Mouse (Mus musculus) left cerebral cortex, postnatal 25 days (tissue): ENCODE results near the gene Olfm2. TPM values are rescaled to one million over a fixed set of nuclear protein-coding genes. Genes with fewer than 3 reads are reported as not detected.
A peak's percentile ranks its signal among the peaks of the same experiment; 100 is the strongest.
"Not testable (repeated sequence)": the region's sequence is repeated elsewhere in the genome, so short reads cannot be mapped to it uniquely, and the experiment has no call there.

Experiments
- DNase-seq, 2 experiments: peaks; one replicate each; pipeline ENCODE4 v3.0.0; 2022; ENCODE audit warnings: low spot score in 2 of 2, mixed read lengths in 1 of 2
- intact Hi-C: fragments of 180-260 bp; cut with DNase I; formaldehyde crosslinking; loops from one replicate; pipeline ENCODE4 v1.15.1; 2025
- total RNA-seq, 2 experiments: library from RNA; stranded (reverse); gene quantifications; 2 replicates each; pipeline ENCODE4 v1.2.3; 2021

Olfm2 gene
- total RNA-seq, 2 experiments from 2014 or later, result 171 to 195 TPM

GRCm38 (mm10) chr9:20710471-20710870 lies 35.7 kb downstream of the Olfm2 start:
- intact Hi-C loops, result no loop called here
- DNase-seq, result no peak

DNA sequence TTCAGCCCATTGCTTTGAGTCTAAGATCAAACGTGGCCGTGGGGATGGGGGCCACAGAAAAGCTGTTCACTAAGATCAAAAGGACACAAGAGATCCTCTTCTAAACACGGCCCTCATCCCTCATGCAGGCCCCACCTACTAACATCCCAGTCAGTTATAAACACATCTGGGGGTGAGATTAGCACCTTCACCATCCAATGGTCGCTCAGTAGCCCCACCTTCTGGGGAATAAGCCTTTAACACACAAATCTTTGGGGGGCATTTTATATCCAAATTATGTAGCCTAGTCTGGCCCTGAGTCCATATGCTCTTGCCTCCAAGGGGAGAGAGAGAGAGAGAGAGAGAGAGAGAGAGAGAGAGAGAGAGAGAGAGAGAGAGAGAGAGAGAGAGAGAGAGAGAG lies 40.2 kb downstream of the Olfm2 start:
- no peak for DNase-seq
- intact Hi-C loops, result no loop called here

GRCm38 (mm10) chr9:20705420-20705819 lies 40.7 kb downstream of the Olfm2 start:
- intact Hi-C loops, result no loop called here
- DNase-seq, result no peak

GRCm38 (mm10) chr9:20703832-20704380 lies 42.2 kb downstream of the Olfm2 start:
- intact Hi-C loops, result no loop called here
- peak in 1 of 2 experiments; percentile 77 for DNase-seq

DNA sequence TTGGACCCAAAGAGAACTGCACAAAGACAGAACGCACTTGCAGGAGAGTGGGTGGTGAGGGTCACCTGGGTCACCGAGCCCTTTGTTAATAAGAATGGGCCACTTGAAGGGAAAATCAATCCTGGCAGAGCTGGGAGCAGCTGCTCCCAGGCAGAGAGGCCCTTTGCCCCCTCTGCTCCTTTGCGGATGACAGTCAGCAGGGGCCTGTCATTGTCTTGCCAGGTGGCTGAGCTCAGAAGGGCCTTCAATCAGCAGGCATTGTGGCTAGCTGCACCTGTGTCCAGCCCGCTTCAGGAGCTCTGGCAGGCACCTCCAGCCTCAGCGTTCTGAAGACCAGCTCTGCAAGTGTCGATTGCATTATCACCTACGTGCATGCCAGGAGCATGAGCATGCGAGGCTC lies 48.7 kb downstream of the Olfm2 start:
- intact Hi-C loops, result no loop called here
- no peak for DNase-seq

GRCm38 (mm10) chr9:20696107-20696712 lies 49.9 kb downstream of the Olfm2 start:
- intact Hi-C loops, result no loop called here
- DNase-seq, result peak in 1 of 2 experiments; percentile 71

DNA sequence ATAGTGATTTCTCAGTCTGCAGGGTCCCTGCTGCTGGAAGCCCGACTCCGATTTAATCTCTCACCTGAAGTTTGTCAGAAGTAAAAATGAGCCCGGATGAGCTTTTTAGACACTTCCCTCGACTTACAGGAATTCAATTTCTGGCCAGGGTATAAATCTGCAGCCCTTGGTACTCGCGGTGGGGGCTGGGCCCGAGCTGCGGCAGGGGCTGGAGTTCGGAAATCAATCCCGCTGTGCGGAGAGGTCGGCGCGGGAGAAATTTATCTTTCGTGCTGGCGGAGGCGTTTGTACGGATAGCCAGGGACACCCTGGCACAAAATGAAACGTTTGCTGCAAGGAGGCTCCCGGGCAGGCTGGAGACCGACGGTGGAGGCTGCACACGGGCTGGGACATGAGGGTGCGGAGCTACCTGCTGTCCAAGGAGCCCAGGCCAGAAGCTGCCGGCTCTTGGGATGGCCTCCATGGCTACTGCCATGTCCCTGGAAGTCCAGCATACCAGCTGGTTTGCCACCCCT lies 51.4 kb downstream of the Olfm2 start:
- no peak for DNase-seq
- intact Hi-C loops, result no loop called here

DNA sequence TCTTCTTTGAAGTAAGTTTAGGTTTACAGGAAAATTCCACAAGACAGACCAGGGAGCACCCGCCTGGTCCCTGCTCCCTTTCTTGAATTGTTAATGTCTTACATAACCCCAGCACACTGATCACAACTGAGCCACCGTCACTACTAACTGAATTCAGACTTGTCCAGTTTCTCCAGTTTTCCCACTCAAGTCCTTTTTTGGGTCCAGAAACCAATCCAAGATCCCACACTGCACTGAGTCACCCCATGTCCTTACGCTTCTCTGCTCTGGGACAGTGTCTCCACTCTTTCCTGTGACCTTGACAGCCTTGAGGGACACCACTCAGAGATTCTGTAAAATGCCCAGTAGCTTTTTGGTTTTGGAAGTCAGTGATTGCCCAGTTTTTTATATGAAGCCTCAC lies 53.3 kb downstream of the Olfm2 start:
- peak in 1 of 2 experiments; percentile 78 for DNase-seq
- intact Hi-C loops, result no loop called here

- DNase-seq, intact Hi-C loops: not testable (repeated sequence)
These were observed 55.7 kb downstream of the Olfm2 start for GRCm38 (mm10) chr9:20690449-20690848.

DNA sequence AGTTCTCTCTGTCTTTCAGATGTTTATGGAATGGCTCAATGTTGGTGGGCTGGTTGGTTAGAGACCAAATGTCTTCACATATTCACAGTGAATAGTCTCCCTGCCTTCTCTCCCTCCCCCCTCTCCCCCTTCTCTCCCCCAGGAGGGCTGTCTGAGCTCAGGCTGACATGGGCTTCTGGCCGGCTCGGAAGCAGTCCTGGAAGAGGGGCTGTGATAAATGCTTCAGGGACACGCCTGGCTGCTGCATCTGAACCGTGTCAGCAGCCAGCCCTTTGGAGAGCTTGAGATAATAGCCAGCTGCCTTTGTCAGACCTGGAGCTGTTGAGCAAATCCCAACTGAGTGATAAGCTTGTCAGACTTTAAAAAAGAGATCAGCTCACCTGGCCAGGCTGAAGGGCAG lies 56.2 kb downstream of the Olfm2 start:
- intact Hi-C loops, result no loop called here
- DNase-seq, result no peak

DNA sequence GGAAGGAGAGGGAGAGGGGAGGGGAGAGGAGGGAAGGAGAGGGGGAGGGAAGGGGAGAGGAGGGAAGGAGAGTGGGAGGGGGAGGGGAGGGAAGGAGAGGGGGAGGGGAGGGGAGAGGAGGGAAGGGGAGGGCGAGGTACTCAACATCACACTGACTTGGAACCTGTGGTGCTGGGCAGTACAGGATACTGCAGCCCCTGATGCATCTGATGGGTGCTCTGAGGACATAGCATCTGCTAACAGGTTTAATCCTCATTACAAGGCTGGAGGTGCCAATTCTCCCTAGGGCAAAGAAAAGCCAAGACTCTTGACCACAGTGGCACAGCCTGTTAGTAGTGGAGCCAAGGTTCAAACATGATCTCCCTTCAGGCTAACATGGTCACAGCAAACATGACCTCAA lies 56.7 kb downstream of the Olfm2 start:
- intact Hi-C loops, result no loop called here
- no peak for DNase-seq

DNA sequence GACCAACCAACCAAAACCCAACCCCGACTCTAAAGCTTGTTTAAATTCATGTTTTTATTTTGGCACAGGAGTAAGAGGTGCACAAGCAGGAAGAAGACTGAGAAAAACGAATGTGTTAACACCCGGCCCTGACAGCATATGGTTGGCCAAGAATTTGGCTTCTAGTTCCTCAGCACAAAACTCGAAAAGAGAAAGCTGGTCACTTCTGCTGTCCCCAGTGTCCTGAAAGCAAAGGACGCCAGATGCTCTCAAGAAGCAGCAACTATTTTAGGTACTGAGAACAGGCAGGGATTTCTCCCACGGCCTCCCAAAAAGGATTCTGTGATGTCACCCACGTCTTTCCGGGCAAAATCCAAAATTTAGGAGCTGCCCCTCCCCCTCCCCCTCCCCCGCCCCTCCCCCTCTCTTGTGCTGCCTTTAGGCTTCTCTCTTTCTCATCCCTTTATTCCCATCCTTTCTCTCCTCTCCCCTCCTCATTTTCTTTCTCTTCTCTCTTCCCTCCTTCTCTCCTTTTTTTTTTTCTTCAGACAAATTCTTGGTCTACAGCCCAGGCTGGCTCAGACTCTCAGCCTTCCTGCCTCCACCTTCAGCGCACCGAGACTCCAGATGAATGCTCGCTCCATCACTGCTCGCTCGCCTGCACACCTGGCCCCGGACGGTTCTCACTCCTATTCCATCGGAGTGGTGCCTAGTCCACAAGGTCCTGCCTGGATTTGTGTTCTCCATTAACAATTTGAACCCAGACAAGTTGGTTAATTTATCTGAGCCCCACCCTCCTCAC lies 60.9 kb downstream of the Olfm2 start:
- intact Hi-C loops, result loop anchor here (2.0 kb wide), 2 partner anchors 20 to 42 kb away; no protein-coding TSS in a partner anchor

DNA sequence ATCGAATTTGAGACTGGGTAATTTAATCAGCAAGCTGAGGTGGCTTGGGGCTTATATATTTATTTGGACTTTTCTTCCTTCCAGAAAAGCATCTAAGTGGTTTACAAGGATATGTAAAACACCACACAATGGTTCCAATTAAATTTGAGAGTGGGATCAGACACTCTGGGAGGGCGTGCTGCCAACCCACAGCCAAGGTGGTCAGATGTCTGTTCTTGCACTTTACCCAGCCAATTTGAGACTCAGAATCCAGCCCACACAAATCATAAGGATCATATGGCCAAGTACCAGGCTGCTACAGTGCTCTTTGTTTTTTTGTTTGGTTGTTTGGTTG lies 63.8 kb downstream of the Olfm2 start:
- intact Hi-C loops, result no loop called here
- peak; percentile 40 to 77 for DNase-seq

More for the DNA sequence above, 60.9 kb downstream of the Olfm2 start:
- DNase-seq, result peak; percentile 67 to 96

DNA sequence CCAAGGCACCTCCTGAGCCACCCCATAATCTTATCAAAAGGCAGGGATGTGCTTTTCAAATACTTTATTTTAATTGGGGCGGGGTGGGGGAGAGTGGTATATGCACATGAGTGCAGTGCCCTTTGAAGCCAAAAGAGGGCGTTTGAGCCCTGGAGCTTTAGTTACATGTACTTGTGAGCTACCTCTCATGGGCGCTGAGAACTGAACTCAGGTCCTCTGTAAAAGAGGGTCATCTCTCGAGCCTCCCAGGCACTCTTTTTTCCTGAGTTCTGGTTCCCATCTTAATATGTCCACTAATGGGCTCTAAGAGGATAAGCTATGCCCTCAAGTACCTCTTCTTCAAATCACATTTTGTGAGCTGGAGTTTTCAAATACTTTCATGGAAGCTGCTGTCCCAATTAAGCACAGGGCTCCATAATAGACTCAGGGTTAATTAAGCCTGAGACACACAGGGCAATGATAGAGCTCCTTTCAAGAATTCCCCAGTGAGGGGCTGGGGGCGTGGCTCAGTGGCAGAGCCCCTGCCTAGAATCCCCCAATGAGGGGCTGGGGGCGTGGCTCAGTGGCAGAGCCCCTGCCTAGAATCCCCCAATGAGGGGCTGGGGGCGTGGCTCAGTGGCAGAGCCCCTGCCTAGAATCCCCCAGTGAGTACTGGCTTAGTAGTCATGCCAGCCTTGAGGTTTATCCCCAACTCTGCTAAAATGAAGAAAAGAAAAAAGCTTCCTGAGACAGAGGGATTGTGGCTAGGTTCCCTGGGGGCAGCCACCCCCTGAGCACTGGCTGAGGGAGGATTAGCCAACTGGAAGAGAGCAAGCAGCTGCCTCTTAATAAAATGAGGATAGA lies 64.4 kb downstream of the Olfm2 start:
- no peak for DNase-seq
- intact Hi-C loops, result no loop called here

GRCm38 (mm10) chr9:20680378-20680958 lies 65.7 kb downstream of the Olfm2 start:
- no peak for DNase-seq
- intact Hi-C loops, result no loop called here

DNA sequence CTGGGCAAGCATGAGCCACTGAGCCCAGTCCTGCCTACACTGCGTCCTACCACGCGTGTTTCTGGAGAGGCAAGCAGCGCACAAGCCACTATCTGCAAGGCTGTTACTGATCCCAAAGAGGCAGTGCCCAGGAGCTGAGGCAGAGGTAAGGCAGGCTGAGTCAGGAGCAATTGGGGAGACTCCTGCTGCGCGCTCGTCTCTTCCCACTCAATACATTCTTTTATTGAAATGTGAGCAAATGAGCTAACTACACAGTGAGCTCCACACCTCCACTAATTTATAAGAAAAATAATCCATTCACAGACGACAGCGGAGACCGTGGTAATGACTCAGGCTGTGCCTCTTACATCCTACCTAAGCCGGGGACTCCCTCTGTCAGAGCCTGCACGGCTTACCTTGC lies 68.3 kb downstream of the Olfm2 start:
- intact Hi-C loops, result no loop called here

DNA sequence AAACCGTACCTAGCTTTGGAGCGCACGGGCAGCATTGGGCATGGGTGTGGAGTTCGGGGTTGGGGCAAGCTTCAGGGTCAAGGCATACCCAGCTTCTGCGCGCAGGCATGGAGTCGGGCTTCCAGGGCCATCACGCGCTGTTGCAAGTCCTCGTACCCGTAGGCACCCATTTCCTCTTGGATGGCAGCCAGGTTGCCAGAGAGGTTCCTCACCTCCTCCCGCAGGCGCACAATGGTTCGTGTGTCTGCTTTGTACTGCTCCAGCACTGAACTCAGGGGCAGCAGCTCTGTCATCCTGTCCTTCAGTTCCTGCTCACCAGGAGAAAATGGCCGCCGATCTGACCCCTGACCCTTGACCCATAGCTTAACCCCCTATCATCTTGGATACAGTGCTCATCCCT lies 74.1 kb downstream of the Olfm2 start:
- intact Hi-C loops, result no loop called here
- DNase-seq, result no peak

More for the DNA sequence above, 68.3 kb downstream of the Olfm2 start:
- peak; percentile 39 to 58 for DNase-seq

- intact Hi-C loops, result no loop called here
- no peak for DNase-seq
These were observed 78.1 kb downstream of the Olfm2 start for GRCm38 (mm10) chr9:20668065-20668464.

GRCm38 (mm10) chr9:20666510-20667034 lies 79.6 kb downstream of the Olfm2 start:
- intact Hi-C loops, result no loop called here
- no peak for DNase-seq
